Mouse (Mus musculus): ENCODE measurements around the gene Cisd1. TPM values are rescaled to one million over a fixed set of nuclear protein-coding genes. Genes with fewer than 3 reads are reported as not detected.

Gene Cisd1
- polyA plus RNA-seq, 1 experiment from 2014 or later: 99.5 TPM

- Histone ChIP-seq H3K4me3 (peak overlapping the region; percentile 93), H3K9ac (peak overlapping the region; percentile 91), H3K36me3 (no peaks in the 10 kb centered on the region), H3K27me3 (no peaks in the 10 kb centered on the region), H3K4me2 (replicated peaks) (peak overlapping the region; percentile 97), H3K4me1 (peaks cover 16% of the 10 kb centered on the region), H3K27ac (peak overlapping the region; percentile 78), H3K9me3 (no peaks in the 10 kb centered on the region)
- WGBS: under 1% methylated on average over 48 of the region's 48 CpGs
- peak; percentile 44 for ATAC-seq (ENCODE audit: insufficient number of reproducible peaks, insufficient read depth, low FRiP score, low TSS enrichment)
These were observed 3.3 kb upstream of the Cisd1 start for GRCm38 (mm10) chr10:71347964-71348636.

- H3K4me1 ChIP-seq: peaks cover 16% of the 10 kb centered on the region
These were observed 2.8 kb upstream of the Cisd1 start, which contains the start of gene Ipmk for GRCm38 (mm10) chr10:71347509-71347949. TSS of gene Ipmk (plus strand) at chr10:71347763.

GRCm38 (mm10) chr10:71346722-71347508, 2.2 kb upstream of the Cisd1 start:
- Histone ChIP-seq H3K4me3 (peak overlapping the region; percentile 93), H3K9me3 (no peaks in the 10 kb centered on the region), H3K27me3 (no peaks in the 10 kb centered on the region), H3K4me1 (peaks cover 18% of the 10 kb centered on the region), H3K36me3 (no peaks in the 10 kb centered on the region), H3K4me2 (replicated peaks) (peak overlapping the region; percentile 97), H3K9ac (peak overlapping the region; percentile 91), H3K27ac (peak overlapping the region; percentile 78)
- WGBS: 13% methylated on average over 13 of the region's 13 CpGs
- ATAC-seq (ENCODE audit: insufficient number of reproducible peaks, insufficient read depth, low FRiP score, low TSS enrichment): no peak

More at GRCm38 (mm10) chr10:71347509-71347949, 2.8 kb upstream of the Cisd1 start, which contains the start of gene Ipmk:
- Histone ChIP-seq H3K9me3 (no peaks in the 10 kb centered on the region), H3K9ac (peak within 1 kb of the TSS; percentile 91), H3K36me3 (no peaks in the 10 kb centered on the region), H3K4me2 (replicated peaks) (peak within 1 kb of the TSS; percentile 97), H3K4me3 (peak within 1 kb of the TSS; percentile 93), H3K27ac (peak within 1 kb of the TSS; percentile 78), H3K27me3 (no peaks in the 10 kb centered on the region)
- under 1% methylated on average over 32 of the region's 49 CpGs for WGBS
- ATAC-seq (ENCODE audit: insufficient number of reproducible peaks, insufficient read depth, low FRiP score, low TSS enrichment): peak; percentile 92

- Histone ChIP-seq H3K36me3 (no peaks in the 10 kb centered on the region), H3K9me3 (no peaks in the 10 kb centered on the region), H3K4me1 (peaks cover 18% of the 10 kb centered on the region), H3K27me3 (no peaks in the 10 kb centered on the region), H3K27ac (no peak overlapping the region), H3K9ac (no peak overlapping the region), H3K4me2 (replicated peaks) (no peak overlapping the region), H3K4me3 (no peak overlapping the region)
- ATAC-seq (ENCODE audit: insufficient number of reproducible peaks, insufficient read depth, low FRiP score, low TSS enrichment): no peak
- WGBS: 19% methylated on average over 2 of the region's 2 CpGs
These were observed 1.4 kb upstream of the Cisd1 start for GRCm38 (mm10) chr10:71346106-71346505.

GRCm38 (mm10) chr10:71343567-71344265, 1.0 kb downstream of the Cisd1 start:
- ATAC-seq (ENCODE audit: insufficient number of reproducible peaks, insufficient read depth, low FRiP score, low TSS enrichment): no peak
- WGBS: 24% methylated on average over 14 of the region's 14 CpGs
- no peaks in the 10 kb centered on the region for H3K9me3 ChIP-seq
- H3K36me3 ChIP-seq: no peaks in the 10 kb centered on the region
- H3K4me2 ChIP-seq (replicated peaks): peak overlapping the region; percentile 63
- H3K27ac ChIP-seq: no peak overlapping the region
- H3K27me3 ChIP-seq: no peaks in the 10 kb centered on the region
- peaks cover 11% of the 10 kb centered on the region; the same call in 1 of the 2 replicates for H3K4me1 ChIP-seq
- peak overlapping the region; percentile 79 for H3K4me3 ChIP-seq
- H3K9ac ChIP-seq: peak overlapping the region; percentile 75

GRCm38 (mm10) chr10:71343130-71343529, 1.6 kb downstream of the Cisd1 start:
- ATAC-seq (ENCODE audit: insufficient number of reproducible peaks, insufficient read depth, low FRiP score, low TSS enrichment): no peak
- no peak overlapping the region for H3K4me3 ChIP-seq
- 83% methylated on average over 3 of the region's 3 CpGs for WGBS

GRCm38 (mm10) chr10:71342030-71342805, 2.5 kb downstream of the Cisd1 start:
- no peak for ATAC-seq (ENCODE audit: insufficient number of reproducible peaks, insufficient read depth, low FRiP score, low TSS enrichment)
- Histone ChIP-seq H3K27ac (no peak overlapping the region), H3K27me3 (no peaks in the 10 kb centered on the region), H3K36me3 (no peaks in the 10 kb centered on the region), H3K4me3 (no peak overlapping the region), H3K9ac (no peak overlapping the region), H3K9me3 (no peaks in the 10 kb centered on the region), H3K4me1 (peaks cover 9% of the 10 kb centered on the region; the same call in 1 of the 2 replicates), H3K4me2 (replicated peaks) (no peak overlapping the region)
- 75% methylated on average over 7 of the region's 7 CpGs for WGBS

More at GRCm38 (mm10) chr10:71343130-71343529, 1.6 kb downstream of the Cisd1 start:
- Histone ChIP-seq H3K9ac (no peak overlapping the region), H3K27ac (no peak overlapping the region), H3K27me3 (no peaks in the 10 kb centered on the region), H3K4me2 (replicated peaks) (no peak overlapping the region), H3K4me1 (peaks cover 9% of the 10 kb centered on the region; the same call in 1 of the 2 replicates), H3K9me3 (no peaks in the 10 kb centered on the region), H3K36me3 (no peaks in the 10 kb centered on the region)

- Histone ChIP-seq H3K27me3 (no peaks in the 10 kb centered on the region), H3K9ac (no peak overlapping the region), H3K4me2 (replicated peaks) (no peak overlapping the region), H3K4me1 (peaks cover 9% of the 10 kb centered on the region; the same call in 1 of the 2 replicates), H3K36me3 (no peaks in the 10 kb centered on the region), H3K9me3 (no peaks in the 10 kb centered on the region), H3K27ac (no peak overlapping the region), H3K4me3 (no peak overlapping the region)
- ATAC-seq (ENCODE audit: insufficient number of reproducible peaks, insufficient read depth, low FRiP score, low TSS enrichment): no peak
- WGBS: 93% methylated on average over 9 of the region's 9 CpGs
These were observed 3.5 kb downstream of the Cisd1 start for GRCm38 (mm10) chr10:71341290-71341689.

GRCm38 (mm10) chr10:71340195-71340594, 4.6 kb downstream of the Cisd1 start:
- Histone ChIP-seq H3K27ac (no peak overlapping the region), H3K27me3 (no peaks in the 10 kb centered on the region), H3K4me2 (replicated peaks) (no peak overlapping the region), H3K9ac (no peak overlapping the region), H3K4me3 (no peak overlapping the region), H3K4me1 (peaks cover 9% of the 10 kb centered on the region; the same call in 1 of the 2 replicates), H3K9me3 (no peaks in the 10 kb centered on the region), H3K36me3 (peaks cover 6% of the 10 kb centered on the region)
- ATAC-seq (ENCODE audit: insufficient number of reproducible peaks, insufficient read depth, low FRiP score, low TSS enrichment): no peak
- WGBS: 80% methylated on average over 2 of the region's 2 CpGs

GRCm38 (mm10) chr10:71339463-71339862, 5.3 kb downstream of the Cisd1 start:
- Histone ChIP-seq H3K36me3 (peaks cover 13% of the 10 kb centered on the region), H3K27me3 (no peaks in the 10 kb centered on the region), H3K4me3 (no peak overlapping the region), H3K4me1 (peaks cover 9% of the 10 kb centered on the region; the same call in 1 of the 2 replicates), H3K27ac (no peak overlapping the region), H3K4me2 (replicated peaks) (no peak overlapping the region), H3K9me3 (no peaks in the 10 kb centered on the region), H3K9ac (no peak overlapping the region)
- no peak for ATAC-seq (ENCODE audit: insufficient number of reproducible peaks, insufficient read depth, low FRiP score, low TSS enrichment)
- WGBS: 62% methylated on average over 4 of the region's 4 CpGs
